Mouse (Mus musculus): ENCODE data around the gene Lmbrd2.
"Not testable (repeated sequence)": the region's sequence is repeated elsewhere in the genome, so short reads cannot be mapped to it uniquely, and the experiment has no call there.

Lmbrd2 gene

GRCm38 (mm10) chr15:9132693-9133443, 7.5 kb upstream of the Lmbrd2 start:
- in situ Hi-C loops (cut with MboI, MseI): loop anchor here (25.0 kb wide), 1 partner anchor 1354 kb away; the partner anchor contains the start of genes Brix1 and Rad1

GRCm38 (mm10) chr15:9134891-9135507, 5.4 kb upstream of the Lmbrd2 start:
- in situ Hi-C loops (cut with MboI, MseI): loop anchor here (5.0 to 25.0 kb wide), 2 partner anchors 63 to 1352 kb away; partner anchors contain the start of genes Brix1, Nadk2 and Rad1

- in situ Hi-C loops (cut with MboI, MseI): loop anchor here (5.0 to 25.0 kb wide), 2 partner anchors 67 to 1348 kb away; partner anchors contain the start of genes Brix1, Nadk2 and Rad1
Measured at GRCm38 (mm10) chr15:9139447-9139846, 903 bp upstream of the Lmbrd2 start.

- in situ Hi-C loops (cut with MboI, MseI): loop anchor here (25.0 kb wide), 1 partner anchor 1347 kb away; the partner anchor contains the start of genes Brix1 and Rad1
Measured at GRCm38 (mm10) chr15:9140684-9141171, 378 bp downstream of the Lmbrd2 start.

- in situ Hi-C loops (cut with MboI, MseI): no loop called here
Measured at GRCm38 (mm10) chr15:9155325-9155724, 15.0 kb downstream of the Lmbrd2 start, which contains the start of gene Skp2. TSS of gene Skp2 (minus strand) at chr15:9155425.

GRCm38 (mm10) chr15:9162557-9163070, 22.3 kb downstream of the Lmbrd2 start:
- in situ Hi-C loops (cut with MboI, MseI): no loop called here

GRCm38 (mm10) chr15:9164125-9164524, 23.8 kb downstream of the Lmbrd2 start:
- in situ Hi-C loops (cut with MboI, MseI): no loop called here

- in situ Hi-C loops (cut with MboI, MseI): no loop called here
Measured at GRCm38 (mm10) chr15:9177038-9177437, 36.7 kb downstream of the Lmbrd2 start.

GRCm38 (mm10) chr15:9183995-9184394, 43.6 kb downstream of the Lmbrd2 start:
- in situ Hi-C loops (cut with MboI, MseI): no loop called here

GRCm38 (mm10) chr15:9189796-9190195, 49.4 kb downstream of the Lmbrd2 start:
- in situ Hi-C loops (cut with MboI, MseI): no loop called here

- in situ Hi-C loops (cut with MboI, MseI): not testable (repeated sequence)
Measured at GRCm38 (mm10) chr15:9192685-9193084, 52.3 kb downstream of the Lmbrd2 start.

- in situ Hi-C loops (cut with MboI, MseI): no loop called here
Measured at GRCm38 (mm10) chr15:9198421-9198820, 58.1 kb downstream of the Lmbrd2 start.

GRCm38 (mm10) chr15:9211891-9212290, 71.5 kb downstream of the Lmbrd2 start:
- in situ Hi-C loops (cut with MboI, MseI): no loop called here

- in situ Hi-C loops (cut with MboI, MseI): not testable (repeated sequence)
Measured at GRCm38 (mm10) chr15:9213026-9213425, 72.7 kb downstream of the Lmbrd2 start.

- in situ Hi-C loops (cut with MboI, MseI): not testable (repeated sequence)
Measured at GRCm38 (mm10) chr15:9213431-9213830, 73.1 kb downstream of the Lmbrd2 start.

GRCm38 (mm10) chr15:9216446-9216845, 76.1 kb downstream of the Lmbrd2 start:
- in situ Hi-C loops (cut with MboI, MseI): no loop called here

GRCm38 (mm10) chr15:9230917-9231316, 90.6 kb downstream of the Lmbrd2 start:
- in situ Hi-C loops (cut with MboI, MseI): not testable (repeated sequence)

GRCm38 (mm10) chr15:9246345-9246744, 106.0 kb downstream of the Lmbrd2 start:
- in situ Hi-C loops (cut with MboI, MseI): no loop called here
